Mouse (Mus musculus) left cerebral cortex, adult 18-20 months (tissue): Measurements from ENCODE around the gene Actl6b. TPM values are rescaled to one million over a fixed set of nuclear protein-coding genes. Genes with fewer than 3 reads are reported as not detected.

Experiments used
- DNase-seq, 2 experiments: peaks; one replicate each; pipeline ENCODE4 v3.0.0; 2021 to 2022; ENCODE audit warnings: low spot score in 2 of 2, mixed read lengths in 1 of 2
- long read RNA-seq, 2 experiments: library from polyadenylated mRNA; stranded (forward); transcript quantifications; one replicate each; pipeline ENCODE4 v2.0.0; 2021
- total RNA-seq, 2 experiments: library from RNA; stranded (reverse); gene quantifications; 2 replicates each; pipeline ENCODE4 v1.2.3; 2021

Actl6b gene
- total RNA-seq: 100 to 1,000 TPM; 112 to 115 TPM
- long read RNA-seq, experiment 1, transcript Actl6b-205 (14 exons, 1,592 nt): major isoform, 64 of 113 reads
- long read RNA-seq, experiment 1, partial matches to known transcripts: 27 of 113 reads
- long read RNA-seq, experiment 1, other reads (novel, unspliced or antisense): 22 of 113 reads
- long read RNA-seq, experiment 2, transcript Actl6b-205 (14 exons, 1,592 nt): major isoform, 44 of 71 reads
- long read RNA-seq, experiment 2, partial matches to known transcripts: 8 of 71 reads
- long read RNA-seq, experiment 2, other reads (novel, unspliced or antisense): 19 of 71 reads

DNA sequence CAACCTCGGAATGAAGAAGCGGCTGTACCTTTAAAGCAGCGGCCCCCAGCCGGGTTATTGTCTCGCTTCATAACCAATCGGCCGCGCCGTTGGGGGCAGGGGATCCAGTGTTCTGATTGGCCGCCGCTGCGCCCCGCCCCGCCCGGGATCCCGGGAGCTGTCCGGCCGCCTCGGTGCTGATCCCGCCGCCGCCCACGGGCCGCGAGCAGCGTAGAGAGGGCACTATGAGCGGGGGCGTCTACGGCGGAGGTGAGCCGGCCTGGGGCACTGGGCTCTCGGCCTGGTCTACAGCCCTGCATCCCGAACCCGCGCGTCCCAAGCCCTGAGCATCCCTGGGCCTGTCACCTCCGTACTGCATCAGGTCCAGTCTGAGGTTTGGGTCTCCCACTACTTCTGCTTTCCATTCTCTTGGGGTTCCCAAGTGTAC, at the start of gene Actl6b:
Actl6b (plus strand) TSS at position 107 of the 427 bp plus-strand sequence.
- DNase-seq: peak; percentile 89 to 94

DNA sequence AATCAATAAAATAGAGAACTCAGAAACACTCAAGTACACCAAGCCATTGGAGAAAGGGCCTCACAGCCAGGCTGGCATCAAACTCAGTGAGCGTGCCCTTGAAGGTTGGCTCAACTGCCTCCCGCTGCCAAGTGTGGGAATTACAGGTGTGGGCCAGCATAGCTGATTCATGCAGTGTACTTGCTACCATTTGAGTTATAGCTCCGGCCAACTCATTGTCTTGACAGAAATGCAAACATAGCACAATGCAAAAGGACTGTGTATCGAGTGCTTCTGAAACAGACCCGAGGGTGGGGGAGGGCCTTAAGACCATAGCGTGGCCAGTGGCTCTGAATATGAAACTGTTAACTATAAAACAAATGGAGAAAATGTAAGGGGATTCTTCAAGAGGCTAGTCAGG, 49.3 kb upstream of the Actl6b start:
- no peak for DNase-seq

DNA sequence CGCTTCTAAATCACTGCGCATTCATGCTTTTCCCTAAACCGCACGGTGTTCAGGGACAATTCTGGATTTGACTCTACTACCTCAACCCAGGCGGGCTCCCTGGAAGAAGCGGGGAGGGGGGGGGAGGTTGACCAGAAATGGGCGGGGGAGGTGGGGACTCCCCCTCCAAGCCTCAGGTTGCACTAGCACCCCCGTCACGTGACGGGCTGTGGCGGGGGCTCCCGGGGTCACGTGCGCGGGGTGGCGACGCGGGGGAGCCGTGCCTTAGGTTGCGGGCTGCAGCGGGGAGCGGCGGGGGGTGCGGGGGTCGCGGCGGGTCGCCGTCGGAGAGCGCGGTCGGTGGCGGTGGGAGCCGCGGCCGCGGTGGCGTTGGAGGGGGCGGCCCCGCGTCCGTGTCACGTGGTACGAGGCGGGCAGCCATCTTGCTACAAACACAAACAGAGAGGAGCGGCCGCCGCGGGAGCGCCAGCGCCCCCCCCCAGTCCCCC, 43.3 kb upstream of the Actl6b start:
- peak; percentile 72 to 82 for DNase-seq

- peak in 1 of 2 experiments; percentile 52 for DNase-seq
Observed at GRCm38 (mm10) chr5:137510573-137511390, 42.5 kb upstream of the Actl6b start.

GRCm38 (mm10) chr5:137511706-137512105, 41.6 kb upstream of the Actl6b start:
- no peak for DNase-seq

- DNase-seq: no peak
Observed at GRCm38 (mm10) chr5:137512847-137513794, 40.2 kb upstream of the Actl6b start.

DNA sequence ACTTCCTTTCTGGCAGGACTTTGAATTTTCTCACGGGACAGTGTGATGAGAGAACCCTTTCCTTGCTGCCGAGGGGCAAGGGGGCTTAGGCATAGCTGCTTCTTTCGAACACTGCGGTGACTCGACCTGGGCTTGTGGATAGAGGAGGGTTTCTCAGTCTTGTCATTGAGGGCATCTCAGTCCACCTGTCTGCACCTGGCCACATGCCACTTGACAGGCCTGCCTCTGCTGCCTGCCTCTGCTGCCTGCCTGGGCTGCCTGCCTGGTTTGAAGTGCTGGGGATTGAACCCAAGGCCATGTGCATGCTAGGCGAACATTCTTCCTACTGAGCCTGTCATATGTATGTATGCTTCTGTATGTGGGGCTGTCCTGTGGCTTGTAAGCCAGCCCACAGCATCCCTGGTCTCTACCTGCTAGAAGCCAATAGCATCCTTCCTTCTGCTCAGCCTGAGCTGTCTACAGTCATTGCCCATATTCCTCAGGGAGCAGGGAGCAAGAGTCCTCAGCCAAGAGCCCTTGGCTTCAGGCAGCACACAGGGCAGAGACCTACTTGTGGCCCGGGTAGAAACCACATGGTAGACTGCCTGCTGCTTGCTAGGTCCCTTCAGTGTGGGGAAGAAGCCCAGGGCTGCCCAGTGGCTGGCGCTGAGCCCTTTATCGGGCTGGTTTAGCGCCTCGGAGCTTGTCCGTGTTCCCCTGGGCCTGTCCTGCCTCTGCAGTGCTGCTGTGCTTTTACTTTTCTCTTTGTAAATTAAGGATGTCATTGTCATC, 39.2 kb upstream of the Actl6b start:
- no peak for DNase-seq

GRCm38 (mm10) chr5:137514811-137515210, 38.5 kb upstream of the Actl6b start:
- DNase-seq: no peak

GRCm38 (mm10) chr5:137518436-137518835, 34.9 kb upstream of the Actl6b start, which contains the start of gene Gigyf1:
TSS of gene Gigyf1 (plus strand) at chr5:137518548.
- DNase-seq: peak in 1 of 2 experiments; percentile 38

GRCm38 (mm10) chr5:137519691-137520550, 33.4 kb upstream of the Actl6b start:
- no peak for DNase-seq

DNA sequence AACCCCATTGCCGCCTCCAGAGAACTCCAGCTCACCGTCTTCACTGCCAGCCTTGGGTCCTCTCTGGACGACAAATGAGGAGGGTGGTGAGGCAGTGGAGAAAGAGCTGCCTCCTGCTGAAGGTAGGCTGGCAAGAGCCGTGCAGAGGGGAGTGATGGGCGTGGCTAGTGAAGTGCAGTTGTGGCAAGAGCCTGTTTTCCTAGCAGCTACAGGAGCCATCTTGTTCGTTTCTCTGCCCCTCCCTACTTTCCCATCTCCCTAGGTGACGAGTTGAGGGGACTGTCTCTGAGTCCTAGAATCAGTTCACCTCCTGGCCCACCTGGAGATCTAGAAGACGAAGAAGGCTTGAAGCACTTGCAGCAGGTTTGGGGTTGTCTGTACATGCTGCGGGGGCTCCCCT, 31.5 kb upstream of the Actl6b start:
- DNase-seq: no peak

GRCm38 (mm10) chr5:137522711-137523110, 30.6 kb upstream of the Actl6b start:
- DNase-seq: no peak

- no peak for DNase-seq
Observed at GRCm38 (mm10) chr5:137523396-137524250, 29.7 kb upstream of the Actl6b start.

- DNase-seq: no peak
Observed at GRCm38 (mm10) chr5:137524251-137524515, 29.1 kb upstream of the Actl6b start.

DNA sequence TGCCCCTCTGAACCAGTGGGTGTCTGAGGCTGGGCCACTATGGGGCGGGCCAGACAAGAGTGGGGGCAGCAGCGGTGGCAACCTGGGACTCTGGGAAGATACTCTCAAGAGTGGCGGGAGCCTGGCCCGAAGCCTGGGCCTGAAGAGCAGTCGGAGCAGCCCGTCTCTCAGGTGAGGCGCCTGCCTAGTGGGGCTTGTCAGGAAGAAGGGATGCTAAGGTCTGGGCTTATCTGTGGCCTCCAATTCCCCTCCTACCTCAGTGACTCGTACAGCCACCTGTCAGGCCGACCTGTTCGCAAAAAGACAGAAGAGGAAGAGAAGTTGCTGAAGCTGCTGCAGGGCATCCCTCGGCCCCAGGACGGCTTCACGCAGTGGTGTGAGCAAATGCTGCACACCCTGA, 28.6 kb upstream of the Actl6b start:
- DNase-seq: no peak

DNA sequence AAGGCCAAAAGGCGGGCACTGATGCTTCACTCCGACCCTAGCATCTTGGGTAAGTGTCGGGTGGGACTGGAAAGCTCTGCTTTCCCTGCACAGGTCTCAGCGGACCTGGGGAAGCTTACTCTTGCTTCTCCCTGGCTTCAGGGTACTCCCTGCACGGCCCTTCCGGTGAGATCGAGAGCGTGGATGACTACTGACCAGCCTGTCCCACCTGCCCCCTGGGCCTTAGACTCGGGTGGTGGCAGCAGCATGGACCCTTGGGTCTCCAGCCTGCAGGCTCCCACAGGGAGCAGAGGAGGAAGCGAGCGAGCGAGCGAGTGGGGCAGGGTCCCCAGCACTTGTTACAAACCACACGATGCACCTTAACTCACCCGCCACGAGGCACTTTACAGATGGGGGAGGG, 27.8 kb upstream of the Actl6b start:
- no peak for DNase-seq

GRCm38 (mm10) chr5:137526192-137526936, 27.0 kb upstream of the Actl6b start:
- DNase-seq: peak; percentile 31 to 52

DNA sequence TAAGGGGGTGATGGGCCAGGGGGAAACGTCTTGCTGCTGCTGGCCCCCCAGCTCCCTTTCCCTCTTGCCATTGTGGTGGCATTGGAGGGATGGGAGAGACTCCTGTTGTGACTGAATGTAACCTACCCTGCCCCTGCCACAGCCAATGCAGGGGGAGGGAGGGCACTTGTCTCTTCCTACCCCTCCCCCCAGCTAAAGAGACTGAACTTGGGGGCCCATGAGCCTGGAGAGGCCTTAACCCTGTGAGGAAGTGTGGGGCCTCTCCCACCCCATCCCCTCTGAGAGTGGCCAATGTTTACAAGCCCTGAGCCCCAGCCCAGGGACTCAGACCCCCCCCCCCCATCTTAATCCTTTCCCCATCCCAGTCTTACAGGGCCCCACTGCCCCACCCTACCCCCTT, 25.9 kb upstream of the Actl6b start:
- no peak for DNase-seq
